Mouse (Mus musculus) frontal cortex, postnatal 25 days (tissue): ENCODE measurements around the gene Clip3.
A peak's percentile ranks its signal among the peaks of the same experiment; 100 is the strongest.

Experiments used
- DNase-seq, 2 experiments: peaks; one replicate each; pipeline ENCODE4 v3.0.0; 2022; ENCODE audit warnings: low spot score in 2 of 2

Clip3 gene

GRCm38 (mm10) chr7:30295103-30295502 is 3.6 kb downstream of the Clip3 start:
- no peak for DNase-seq

- DNase-seq: no peak
Measured at GRCm38 (mm10) chr7:30296816-30297215, 5.3 kb downstream of the Clip3 start.

- no peak for DNase-seq
Measured at GRCm38 (mm10) chr7:30297266-30297665, 5.7 kb downstream of the Clip3 start.

- no peak for DNase-seq
Measured at GRCm38 (mm10) chr7:30300914-30301313, 9.4 kb downstream of the Clip3 start.

GRCm38 (mm10) chr7:30306083-30306779 is 14.7 kb downstream of the Clip3 start:
- DNase-seq: no peak

- peak; percentile 87 to 93 for DNase-seq
Measured at GRCm38 (mm10) chr7:30308076-30309005, 16.8 kb downstream of the Clip3 start, which contains the start of gene Alkbh6. TSS of gene Alkbh6 (plus strand) at chr7:30308717.

- no peak for DNase-seq
Measured at GRCm38 (mm10) chr7:30309395-30310129, 18.0 kb downstream of the Clip3 start.

GRCm38 (mm10) chr7:30310136-30310535 is 18.6 kb downstream of the Clip3 start:
- DNase-seq: no peak

- DNase-seq: no peak
Measured at GRCm38 (mm10) chr7:30313666-30314320, 22.3 kb downstream of the Clip3 start.

GRCm38 (mm10) chr7:30314721-30315155 is 23.2 kb downstream of the Clip3 start, which contains the start of gene Syne4:
TSS of gene Syne4 (plus strand) at chr7:30314807.
- no peak for DNase-seq

GRCm38 (mm10) chr7:30315559-30316529 is 24.3 kb downstream of the Clip3 start:
- DNase-seq: no peak

- DNase-seq: no peak
Measured at GRCm38 (mm10) chr7:30318142-30318541, 26.6 kb downstream of the Clip3 start.

- no peak for DNase-seq
Measured at GRCm38 (mm10) chr7:30320946-30321345, 29.4 kb downstream of the Clip3 start.

- DNase-seq: peak in 1 of 2 experiments; percentile 41
Measured at GRCm38 (mm10) chr7:30321539-30322284, 30.2 kb downstream of the Clip3 start, which contains the start of gene E130208F15Rik. TSS of gene E130208F15Rik (plus strand) at chr7:30321740.

GRCm38 (mm10) chr7:30322285-30322667 is 30.7 kb downstream of the Clip3 start:
- peak; percentile 90 to 93 for DNase-seq

GRCm38 (mm10) chr7:30322865-30323264 is 31.3 kb downstream of the Clip3 start:
- no peak for DNase-seq

GRCm38 (mm10) chr7:30323795-30324194 is 32.3 kb downstream of the Clip3 start, which contains the start of gene Sdhaf1:
TSS of gene Sdhaf1 (minus strand) at chr7:30323895.
- DNase-seq: no peak

GRCm38 (mm10) chr7:30324300-30324944 is 32.9 kb downstream of the Clip3 start:
- DNase-seq: no peak

- no peak for DNase-seq
Measured at GRCm38 (mm10) chr7:30325364-30325763, 33.8 kb downstream of the Clip3 start.
